Mouse (Mus musculus): ENCODE measurements around the gene Rtn4. TPM values are rescaled to one million over a fixed set of nuclear protein-coding genes. Genes with fewer than 3 reads are reported as not detected.

The Rtn4 gene
- polyA plus RNA-seq, 1 experiment from 2014 or later: 594 TPM

DNA sequence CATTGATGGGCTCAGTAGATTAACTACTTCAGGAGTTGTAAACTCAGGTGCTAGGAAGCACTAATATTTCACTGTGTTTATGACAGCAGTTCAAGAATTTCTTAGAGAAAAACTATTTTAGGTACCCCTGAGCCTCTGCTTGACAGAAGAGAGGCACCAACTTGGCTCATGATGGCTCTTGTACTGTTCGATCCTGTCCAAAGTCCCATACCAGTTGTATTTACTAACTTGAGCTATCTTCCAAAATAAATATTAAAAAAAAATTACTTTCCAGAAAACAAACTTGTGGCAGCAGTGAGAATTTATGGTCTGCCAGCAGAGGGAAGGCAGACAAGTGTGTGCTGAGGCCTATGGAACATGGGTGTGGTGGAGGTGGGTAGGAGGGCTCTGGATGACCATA lies 70.0 kb downstream of the Rtn4 start:
- H3K4me3 ChIP-seq (ENCODE audit: inconsistent target): no peak overlapping the region
- no peak overlapping the region for H3K27ac ChIP-seq
- 89% methylated on average over 1 of the region's 1 CpGs for WGBS (ENCODE audit: missing documents)
- H3K79me2 ChIP-seq (ENCODE audit: inconsistent target): no peaks in the 10 kb centered on the region
- no peaks in the 10 kb centered on the region for H3K36me3 ChIP-seq (ENCODE audit: inconsistent target)

DNA sequence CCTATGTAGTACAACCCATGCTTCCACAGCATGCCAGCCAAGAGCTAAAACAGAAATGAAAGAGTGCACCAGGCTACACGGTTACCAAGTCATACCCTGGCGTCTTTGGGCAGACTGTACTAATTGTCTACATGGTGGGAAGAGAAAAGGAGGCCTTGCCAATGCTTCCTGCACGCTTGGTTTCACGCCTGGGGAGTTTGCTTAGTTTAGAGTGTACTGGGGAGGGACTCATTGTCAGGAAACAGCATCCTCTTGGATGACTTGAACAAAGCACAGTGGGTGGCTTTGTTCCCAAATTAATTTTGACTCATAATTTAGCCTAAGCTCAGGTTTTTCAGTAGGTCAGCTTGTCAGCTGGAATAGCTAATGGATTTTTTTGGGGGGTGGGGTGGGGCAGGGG lies 72.3 kb downstream of the Rtn4 start:
- Histone ChIP-seq H3K36me3 (ENCODE audit: inconsistent target) (no peaks in the 10 kb centered on the region), H3K4me3 (ENCODE audit: inconsistent target) (no peak overlapping the region)
- WGBS (ENCODE audit: missing documents): 93% methylated on average over 4 of the region's 4 CpGs

DNA sequence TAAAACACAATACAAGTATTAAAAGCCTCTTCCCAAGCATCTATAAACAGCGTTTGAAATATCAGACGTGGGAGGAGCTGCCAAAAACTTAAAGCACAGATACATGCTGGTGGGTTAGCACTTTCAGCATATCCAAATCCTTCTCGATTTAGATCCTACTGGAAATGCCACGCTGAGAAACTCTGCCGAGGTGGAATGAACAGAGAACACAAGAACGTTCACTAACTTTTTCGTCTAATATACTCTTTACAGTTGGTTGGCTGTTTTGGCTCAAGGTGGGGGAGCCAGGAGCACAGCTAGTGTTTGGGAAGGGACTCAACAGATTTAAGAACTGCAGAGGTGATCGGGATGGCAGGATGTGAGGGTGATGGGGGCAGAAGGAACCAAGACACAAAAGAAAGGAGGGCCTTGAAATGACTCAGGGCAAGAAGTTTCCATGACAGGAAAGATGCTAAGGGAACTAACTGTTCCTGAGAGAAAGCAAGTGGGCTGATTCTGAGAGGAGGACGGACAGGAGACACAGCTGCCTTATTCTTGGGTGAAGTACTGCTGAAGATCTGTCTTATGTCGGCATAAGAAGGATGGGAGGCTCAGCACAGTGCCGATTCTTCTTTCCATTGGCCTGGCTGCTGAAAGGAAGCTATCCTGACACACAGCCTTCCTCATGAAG lies 73.7 kb downstream of the Rtn4 start:
- no peak overlapping the region for H3K4me3 ChIP-seq (ENCODE audit: inconsistent target)
- H3K36me3 ChIP-seq (ENCODE audit: inconsistent target): no peaks in the 10 kb centered on the region
- no peak overlapping the region for H3K27ac ChIP-seq
- no peaks in the 10 kb centered on the region for H3K79me2 ChIP-seq (ENCODE audit: inconsistent target)
- WGBS (ENCODE audit: missing documents): 91% methylated on average over 11 of the region's 11 CpGs

More for the DNA sequence above, 72.3 kb downstream of the Rtn4 start:
- Histone ChIP-seq H3K79me2 (ENCODE audit: inconsistent target) (no peaks in the 10 kb centered on the region), H3K27ac (no peak overlapping the region)

DNA sequence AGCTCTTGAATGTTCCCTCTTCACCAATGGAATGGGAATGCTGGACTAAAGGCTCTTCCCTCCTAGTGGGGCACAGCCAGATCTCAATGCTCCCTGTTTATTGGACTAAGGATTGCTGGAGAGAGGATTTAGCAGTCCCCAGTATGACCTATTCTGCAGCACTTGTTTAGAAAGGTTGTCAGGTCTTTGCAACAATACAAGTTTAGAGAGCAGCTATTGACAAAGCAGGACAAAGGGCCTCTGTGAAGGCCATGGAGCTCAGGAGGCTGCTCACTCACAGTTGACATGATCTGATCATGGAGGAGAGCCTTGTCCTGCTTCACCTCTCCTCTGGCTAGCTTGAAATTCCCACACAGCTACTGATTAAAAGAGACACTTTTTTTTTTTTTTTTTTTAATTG lies 75.8 kb downstream of the Rtn4 start:
- H3K36me3 ChIP-seq (ENCODE audit: inconsistent target): no peaks in the 10 kb centered on the region
- H3K79me2 ChIP-seq (ENCODE audit: inconsistent target): no peaks in the 10 kb centered on the region
- no peak overlapping the region for H3K27ac ChIP-seq
- no peak overlapping the region for H3K4me3 ChIP-seq (ENCODE audit: inconsistent target)

DNA sequence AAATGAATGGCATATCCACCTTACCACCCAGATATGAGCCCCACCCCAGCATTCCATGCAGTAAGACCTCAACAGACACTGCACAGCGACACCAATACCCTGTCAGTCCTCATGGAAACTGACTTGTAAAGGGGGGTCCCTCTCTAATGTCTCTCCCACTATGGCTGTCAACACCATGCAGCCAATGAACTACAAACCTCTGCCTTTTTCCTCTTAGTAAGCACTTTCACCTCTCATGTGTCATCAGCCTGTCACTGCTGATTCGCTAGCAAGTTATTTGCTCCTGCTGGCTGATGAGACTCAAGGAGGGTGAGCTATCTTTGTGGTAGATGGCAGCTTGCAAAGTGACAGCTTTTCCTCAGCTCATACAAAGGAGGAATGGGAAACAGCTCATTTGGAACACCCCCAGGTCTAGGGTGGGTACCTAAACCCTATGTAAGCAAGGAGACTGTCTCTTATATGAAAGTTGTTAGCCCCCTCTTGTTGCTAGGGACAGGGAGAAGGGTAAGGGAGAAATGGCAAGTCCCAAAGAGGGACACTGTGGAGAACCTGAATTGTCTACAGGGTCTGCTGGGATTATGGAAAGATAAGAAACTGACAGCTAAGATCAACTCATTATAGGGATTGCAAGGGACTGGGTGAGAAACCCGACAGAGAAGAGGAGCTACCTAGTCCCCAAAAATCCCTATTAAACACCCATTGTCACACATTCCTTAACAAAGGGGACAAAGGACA lies 78.1 kb downstream of the Rtn4 start:
- no peaks in the 10 kb centered on the region for H3K36me3 ChIP-seq (ENCODE audit: inconsistent target)
- no peak overlapping the region for H3K27ac ChIP-seq
- 100% methylated on average over 3 of the region's 3 CpGs for WGBS (ENCODE audit: missing documents)
- H3K4me3 ChIP-seq (ENCODE audit: inconsistent target): no peak overlapping the region
- H3K79me2 ChIP-seq (ENCODE audit: inconsistent target): no peaks in the 10 kb centered on the region

DNA sequence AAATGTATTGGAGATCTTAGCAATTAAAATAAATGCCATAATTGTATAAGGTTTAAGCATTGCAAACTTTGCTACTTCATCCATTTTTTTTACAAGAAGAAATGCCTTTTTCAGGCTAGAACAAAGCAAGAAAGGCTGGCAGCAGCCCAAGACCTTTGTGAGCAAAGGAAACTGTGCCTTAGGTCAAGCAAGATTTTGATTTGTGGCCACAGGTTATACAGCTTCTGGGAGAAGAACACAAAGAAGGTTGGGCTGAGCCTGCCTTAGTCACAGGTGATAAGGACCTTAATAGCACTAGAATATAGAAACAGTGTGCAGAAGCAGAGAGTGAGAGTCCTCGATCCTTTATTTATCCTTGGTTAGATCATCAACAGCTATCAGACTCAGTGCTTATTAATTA lies 79.5 kb downstream of the Rtn4 start:
- no peak overlapping the region for H3K4me3 ChIP-seq (ENCODE audit: inconsistent target)
- 100% methylated on average over 1 of the region's 1 CpGs for WGBS (ENCODE audit: missing documents)

DNA sequence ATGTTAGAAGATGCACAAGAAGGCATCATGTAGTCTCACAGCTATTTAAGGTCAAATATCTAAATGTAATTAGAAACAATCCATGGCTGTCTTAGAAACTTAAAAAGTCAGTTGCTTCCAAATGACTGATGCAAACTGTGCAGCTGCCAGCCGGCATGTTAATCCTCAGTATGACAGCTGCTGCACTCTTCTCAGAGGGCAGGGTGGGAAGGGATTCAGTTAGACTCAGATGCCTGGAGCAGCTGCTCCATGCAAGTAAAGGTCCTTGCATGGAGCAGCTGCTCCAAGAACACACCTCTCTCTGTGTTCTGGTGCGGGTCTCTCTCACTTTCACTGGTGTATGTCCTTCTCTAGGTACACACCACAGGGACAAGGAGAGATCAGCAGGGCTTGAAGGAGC lies 81.5 kb downstream of the Rtn4 start:
- H3K27ac ChIP-seq: no peak overlapping the region
- no peak overlapping the region for H3K4me3 ChIP-seq (ENCODE audit: inconsistent target)
- H3K79me2 ChIP-seq (ENCODE audit: inconsistent target): no peaks in the 10 kb centered on the region
- 60% methylated on average over 2 of the region's 2 CpGs for WGBS (ENCODE audit: missing documents)
- H3K36me3 ChIP-seq (ENCODE audit: inconsistent target): no peaks in the 10 kb centered on the region

More for the DNA sequence above, 79.5 kb downstream of the Rtn4 start:
- Histone ChIP-seq H3K79me2 (ENCODE audit: inconsistent target) (no peaks in the 10 kb centered on the region), H3K27ac (no peak overlapping the region), H3K36me3 (ENCODE audit: inconsistent target) (no peaks in the 10 kb centered on the region)

DNA sequence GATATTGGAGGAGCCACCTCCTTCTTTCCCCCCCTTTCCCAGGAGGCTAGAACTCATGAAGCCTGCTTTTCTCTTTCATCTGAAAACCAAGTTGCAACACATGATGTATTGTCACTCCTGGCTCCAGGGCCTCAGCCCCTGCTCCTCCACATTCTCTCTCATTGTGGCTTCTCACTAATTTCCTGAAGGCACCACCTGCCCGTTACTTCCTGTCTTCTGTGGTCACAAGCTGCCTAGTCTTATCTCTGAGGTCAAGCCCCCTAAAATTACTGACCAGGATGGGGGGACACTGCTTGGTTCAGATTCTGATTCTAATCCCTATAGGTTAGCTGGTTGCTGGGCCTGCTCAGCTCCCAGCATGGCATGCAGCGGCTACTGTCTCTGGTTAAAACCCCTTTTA lies 82.0 kb downstream of the Rtn4 start:
- 74% methylated on average over 2 of the region's 2 CpGs for WGBS (ENCODE audit: missing documents)
- H3K36me3 ChIP-seq (ENCODE audit: inconsistent target): no peaks in the 10 kb centered on the region
- H3K79me2 ChIP-seq (ENCODE audit: inconsistent target): no peaks in the 10 kb centered on the region
- H3K27ac ChIP-seq: no peak overlapping the region
- no peak overlapping the region for H3K4me3 ChIP-seq (ENCODE audit: inconsistent target)

DNA sequence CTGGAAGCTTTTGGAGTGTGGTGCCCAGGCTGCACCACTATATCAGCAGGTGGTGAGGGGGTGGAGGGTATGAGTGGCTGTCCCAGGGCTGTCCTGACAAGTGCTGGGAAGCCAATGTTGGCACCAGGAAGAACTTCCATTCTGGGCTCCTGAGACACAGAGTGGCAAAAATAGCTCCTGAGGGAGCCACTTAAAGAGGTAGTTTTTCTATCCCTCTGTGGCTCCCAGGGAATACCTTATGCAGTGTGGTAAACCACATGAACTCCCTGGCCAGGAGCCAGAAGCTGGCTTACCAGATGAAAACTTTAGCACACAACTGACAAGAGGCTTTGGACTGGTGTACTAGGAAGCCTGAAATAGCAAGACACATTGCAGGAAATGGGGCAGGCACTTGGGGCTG lies 85.2 kb downstream of the Rtn4 start:
- H3K79me2 ChIP-seq (ENCODE audit: inconsistent target): no peaks in the 10 kb centered on the region
- no peak overlapping the region for H3K27ac ChIP-seq
- no peaks in the 10 kb centered on the region for H3K36me3 ChIP-seq (ENCODE audit: inconsistent target)
- no peak overlapping the region for H3K4me3 ChIP-seq (ENCODE audit: inconsistent target)

DNA sequence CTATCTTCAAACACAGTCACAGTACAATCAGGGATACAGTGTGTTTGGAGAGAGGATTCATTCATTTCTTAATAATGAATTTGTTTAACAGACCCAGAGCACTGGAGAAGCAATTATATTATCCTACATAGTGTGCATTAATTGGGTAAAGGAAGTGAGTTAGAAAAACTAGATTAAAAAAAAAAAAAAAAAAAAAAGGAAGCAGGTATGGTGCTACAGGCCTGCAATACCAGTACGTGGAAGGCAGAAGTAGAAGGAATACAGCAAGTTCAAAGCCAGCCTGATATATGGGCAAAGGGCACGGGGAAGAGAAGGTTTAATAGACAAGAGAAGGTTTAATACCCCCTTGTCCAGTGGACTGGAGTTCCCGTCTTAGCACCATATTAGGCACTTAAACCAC lies 86.2 kb downstream of the Rtn4 start:
- H3K4me3 ChIP-seq (ENCODE audit: inconsistent target): no peak overlapping the region
- H3K36me3 ChIP-seq (ENCODE audit: inconsistent target): no peaks in the 10 kb centered on the region
- H3K79me2 ChIP-seq (ENCODE audit: inconsistent target): no peaks in the 10 kb centered on the region
- no peak overlapping the region for H3K27ac ChIP-seq
- WGBS (ENCODE audit: missing documents): 77% methylated on average over 3 of the region's 3 CpGs

DNA sequence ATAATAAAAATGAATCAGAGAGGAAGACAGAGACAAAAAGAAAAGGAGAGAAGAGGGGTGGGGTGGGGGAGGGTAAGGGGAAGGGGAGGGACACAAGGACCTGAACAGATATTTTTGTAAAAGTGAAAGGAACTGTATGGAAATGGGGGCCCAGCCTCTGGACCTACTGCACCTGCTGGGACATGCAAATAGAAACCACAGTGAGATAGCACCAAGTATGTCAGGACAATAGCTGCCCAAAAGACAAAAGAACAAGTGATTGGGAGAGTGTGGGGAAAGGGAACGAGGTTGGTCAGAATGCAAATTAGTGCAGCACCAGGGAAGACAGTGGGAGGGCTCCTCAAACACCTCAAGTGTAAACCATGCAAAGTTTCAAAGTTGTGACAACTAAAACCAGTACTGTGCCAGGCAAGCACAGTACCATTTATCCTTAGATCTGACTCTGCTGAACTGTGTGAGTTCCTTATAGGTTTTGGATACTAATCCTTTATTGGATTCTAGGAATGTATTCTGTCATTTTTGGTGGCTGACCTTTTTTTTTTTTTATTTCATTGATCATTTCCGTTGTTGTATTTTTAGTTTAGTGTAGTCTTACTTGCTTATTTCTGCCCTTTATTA lies 86.8 kb downstream of the Rtn4 start:
- 89% methylated on average over 2 of the region's 2 CpGs for WGBS (ENCODE audit: missing documents)
- Histone ChIP-seq H3K36me3 (ENCODE audit: inconsistent target) (no peaks in the 10 kb centered on the region), H3K79me2 (ENCODE audit: inconsistent target) (no peaks in the 10 kb centered on the region), H3K27ac (no peak overlapping the region), H3K4me3 (ENCODE audit: inconsistent target) (no peak overlapping the region)

DNA sequence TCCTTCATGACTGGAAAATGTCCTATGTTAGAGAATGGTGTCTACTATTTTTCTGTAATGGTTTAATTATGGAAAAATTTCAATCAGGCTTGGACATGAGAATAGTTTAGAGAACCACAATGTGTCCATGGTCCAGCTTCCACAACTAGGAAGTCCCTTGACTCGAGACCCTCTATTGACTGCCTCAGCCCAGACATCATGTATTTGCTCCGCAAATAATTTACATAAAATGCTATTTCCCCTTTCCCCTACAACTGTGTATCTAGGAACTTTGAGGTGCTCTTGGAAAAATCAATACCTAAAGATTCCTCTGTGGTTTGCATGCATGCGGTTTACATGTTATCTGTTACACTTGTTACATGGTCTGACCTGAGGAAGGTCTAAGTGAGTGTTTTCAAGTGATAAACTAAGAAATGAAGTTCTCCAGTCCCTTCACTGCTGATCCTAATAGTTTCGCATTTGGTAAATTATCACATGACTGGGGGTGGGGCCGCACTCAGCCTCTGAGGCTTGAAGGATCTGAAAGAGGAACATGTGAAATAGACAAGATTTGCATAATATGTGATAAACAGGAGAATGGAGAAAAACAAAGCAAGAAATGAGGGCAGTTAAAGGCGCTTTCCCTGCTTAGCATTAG lies 94.0 kb downstream of the Rtn4 start:
- Histone ChIP-seq H3K36me3 (ENCODE audit: inconsistent target) (no peaks in the 10 kb centered on the region), H3K4me3 (ENCODE audit: inconsistent target) (no peak overlapping the region), H3K79me2 (ENCODE audit: inconsistent target) (no peaks in the 10 kb centered on the region), H3K27ac (peak overlapping the region; percentile 70)
- WGBS (ENCODE audit: missing documents): 52% methylated on average over 6 of the region's 6 CpGs

DNA sequence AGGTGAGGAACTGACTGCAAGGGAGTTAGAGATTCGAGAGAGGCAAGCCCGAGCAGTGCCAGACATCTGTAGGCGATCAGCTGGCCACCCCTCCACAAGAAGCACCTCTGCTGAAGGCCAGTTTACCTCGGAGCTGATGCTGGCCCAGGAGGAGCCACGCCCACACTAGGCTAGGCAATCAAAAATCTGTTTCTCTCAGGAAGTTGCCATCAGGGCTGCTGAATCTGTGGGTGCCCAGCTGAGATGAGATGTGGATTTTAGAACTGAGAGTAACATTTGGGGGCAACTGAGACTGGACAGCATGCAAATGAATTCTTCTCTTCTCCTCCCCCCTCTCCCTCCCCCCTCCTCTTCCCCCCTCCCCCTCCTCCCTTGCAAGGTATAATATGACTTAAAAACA lies 94.7 kb downstream of the Rtn4 start:
- H3K79me2 ChIP-seq (ENCODE audit: inconsistent target): no peaks in the 10 kb centered on the region
- peak overlapping the region; percentile 70 for H3K27ac ChIP-seq
- WGBS (ENCODE audit: missing documents): 34% methylated on average over 5 of the region's 5 CpGs
- no peak overlapping the region for H3K4me3 ChIP-seq (ENCODE audit: inconsistent target)
- H3K36me3 ChIP-seq (ENCODE audit: inconsistent target): no peaks in the 10 kb centered on the region

DNA sequence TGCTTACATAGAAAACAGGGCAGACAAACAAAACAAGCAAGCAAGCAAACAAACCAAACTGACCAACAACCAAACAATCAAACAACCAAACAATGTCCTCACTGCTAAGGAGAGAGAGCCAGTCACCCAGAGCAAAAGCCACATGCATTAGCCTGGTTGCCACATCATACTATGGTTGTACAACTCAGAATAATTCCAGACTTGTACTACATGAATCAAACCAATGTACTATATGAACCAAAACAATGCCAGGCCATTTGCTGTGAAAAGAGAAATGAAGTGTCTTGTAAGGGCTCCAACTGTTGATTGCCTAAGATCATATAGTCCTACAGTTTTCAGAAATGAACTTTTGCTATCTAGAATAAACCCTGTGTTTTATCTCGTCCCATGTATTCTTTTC lies 95.8 kb downstream of the Rtn4 start:
- Histone ChIP-seq H3K4me3 (ENCODE audit: inconsistent target) (no peak overlapping the region), H3K36me3 (ENCODE audit: inconsistent target) (no peaks in the 10 kb centered on the region), H3K79me2 (ENCODE audit: inconsistent target) (no peaks in the 10 kb centered on the region), H3K27ac (no peak overlapping the region)
- 100% methylated on average over 1 of the region's 1 CpGs for whole genome bisulfite sequencing (ENCODE audit: missing documents)
